Mouse (Mus musculus): ENCODE data around the gene Smim4. TPM values are rescaled to one million over a fixed set of nuclear protein-coding genes. Genes with fewer than 3 reads are reported as not detected.

The Smim4 gene
- polyA plus RNA-seq, 1 experiment: 90.6 TPM

DNA sequence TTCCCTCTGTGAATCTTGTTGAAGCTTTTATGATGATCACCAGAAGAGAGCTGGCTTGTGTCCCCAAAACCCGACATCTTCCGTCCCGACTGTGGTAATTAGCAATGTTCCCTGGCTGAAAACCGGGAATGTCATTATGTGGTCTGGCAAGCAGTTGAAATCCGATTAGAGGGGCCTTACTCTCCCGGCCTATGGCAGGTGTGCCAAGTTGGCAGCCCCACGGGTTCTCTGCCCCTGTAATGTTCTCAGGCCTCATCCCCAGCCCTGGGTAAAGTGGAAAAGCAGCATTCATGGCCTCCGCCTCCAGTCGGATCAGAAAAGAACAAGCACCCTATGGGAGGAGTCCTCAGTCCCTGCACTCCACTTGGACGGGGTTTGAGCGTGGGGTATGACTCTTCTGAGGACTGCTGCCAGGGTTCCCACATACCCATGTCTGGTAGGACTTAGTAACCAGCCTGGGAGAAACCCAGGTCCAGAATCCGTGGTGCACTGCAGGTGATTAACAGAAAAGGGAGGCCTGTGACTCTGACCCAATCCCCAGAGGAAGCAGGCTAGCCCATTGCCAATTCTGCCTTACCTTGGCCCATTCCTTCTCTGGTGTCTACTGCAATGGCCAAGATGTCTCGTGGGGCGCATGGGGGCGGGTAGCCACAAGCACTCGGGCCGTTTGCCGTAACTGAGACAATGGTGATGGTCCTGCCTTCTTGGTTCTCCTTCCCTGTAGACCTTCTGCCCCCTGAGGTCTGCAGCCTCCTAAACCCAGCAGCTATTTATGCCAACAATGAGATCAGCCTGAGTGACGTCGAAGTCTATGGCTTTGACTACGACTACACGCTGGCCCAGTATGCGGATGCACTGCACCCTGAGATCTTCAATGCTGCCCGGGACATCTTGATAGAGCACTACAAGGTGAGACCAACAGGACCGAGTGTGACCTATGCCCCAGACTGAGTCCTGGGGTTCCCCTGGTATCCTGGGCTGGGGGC is 5.6 kb upstream of the Smim4 start:
- no peak overlapping the region for H3K27ac ChIP-seq (ENCODE audit: insufficient read depth, low read depth, low read length)
- peaks cover 14% of the 10 kb centered on the region for H3K4me1 ChIP-seq (ENCODE audit: control insufficient read depth, insufficient read depth, low read length)
- no peak overlapping the region for H3K4me3 ChIP-seq (ENCODE audit: insufficient read depth, low read length)
- no peak for TF ChIP-seq CTCF (IDR thresholded peaks at IDR 0.05; ENCODE audit: low read depth, low read length)
- no peak for TF ChIP-seq POLR2A (IDR thresholded peaks at IDR 0.05; ENCODE audit: borderline replicate concordance, low read depth, low read length)

DNA sequence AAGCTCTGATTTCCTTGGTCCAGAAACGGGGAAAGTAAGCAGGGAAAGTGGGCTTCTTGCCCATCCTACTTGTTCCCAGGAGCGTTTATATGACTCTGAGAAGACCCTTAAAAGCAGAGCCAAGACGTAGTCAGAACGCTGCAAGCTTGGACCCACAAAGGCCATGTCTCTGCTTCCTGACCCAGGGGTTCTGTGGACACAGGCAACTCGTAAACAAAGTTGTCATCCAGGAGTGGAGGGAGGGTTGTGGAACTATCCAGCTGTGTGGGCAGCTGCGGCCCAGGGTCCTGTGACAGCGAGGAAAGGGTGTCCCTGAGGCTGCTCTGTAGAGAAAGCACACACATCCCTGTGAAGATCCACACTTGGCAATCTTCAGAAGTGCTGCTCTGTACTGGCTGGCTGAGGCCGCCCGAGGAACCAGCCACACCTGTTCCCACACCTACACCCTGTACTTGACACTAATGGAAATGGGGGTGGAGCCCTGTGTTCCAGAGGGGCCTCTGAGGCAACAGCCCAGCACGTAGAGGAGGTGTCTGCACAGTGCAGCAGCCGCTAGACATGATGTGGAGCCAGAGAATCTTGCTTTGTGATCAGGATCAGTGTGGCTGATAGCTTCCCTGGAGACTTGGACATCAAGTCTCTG is 4.4 kb upstream of the Smim4 start:
- H3K27ac ChIP-seq (ENCODE audit: insufficient read depth, low read depth, low read length): no peak overlapping the region

DNA sequence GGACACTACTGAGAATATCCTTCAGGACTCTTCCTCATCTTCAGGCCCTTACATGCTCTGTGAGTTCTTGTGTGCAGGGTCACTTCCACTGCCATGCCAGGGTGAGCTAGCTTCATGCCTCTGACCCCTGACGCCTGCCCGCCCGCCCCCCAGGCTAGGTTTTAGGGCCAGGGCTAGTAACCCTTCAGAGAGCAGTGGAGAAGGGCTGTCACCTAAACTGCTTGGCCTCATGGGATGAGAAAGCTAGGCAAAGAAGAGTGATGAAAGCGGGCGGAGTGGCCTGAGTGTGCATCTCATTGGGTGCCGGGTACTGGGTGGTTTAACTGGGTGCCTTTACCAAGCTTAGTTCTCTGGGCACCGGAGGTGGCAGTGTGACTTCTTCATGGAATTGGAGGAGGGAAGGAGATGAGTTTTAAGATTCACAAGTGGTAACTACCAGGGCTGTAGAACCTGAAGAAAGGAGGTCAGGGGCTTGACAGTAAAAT is 3.8 kb upstream of the Smim4 start:
- Histone ChIP-seq H3K27ac (ENCODE audit: insufficient read depth, low read depth, low read length) (no peak overlapping the region), H3K4me3 (ENCODE audit: insufficient read depth, low read length) (peak overlapping the region; percentile 94), H3K4me1 (ENCODE audit: control insufficient read depth, insufficient read depth, low read length) (peaks cover 14% of the 10 kb centered on the region)
- no peak for TF ChIP-seq CTCF (IDR thresholded peaks at IDR 0.05; ENCODE audit: low read depth, low read length)
- no peak for TF ChIP-seq POLR2A (IDR thresholded peaks at IDR 0.05; ENCODE audit: borderline replicate concordance, low read depth, low read length)

More for the DNA sequence above, 4.4 kb upstream of the Smim4 start:
- H3K4me1 ChIP-seq (ENCODE audit: control insufficient read depth, insufficient read depth, low read length): peaks cover 14% of the 10 kb centered on the region
- no peak overlapping the region for H3K4me3 ChIP-seq (ENCODE audit: insufficient read depth, low read length)
- TF ChIP-seq POLR2A (IDR thresholded peaks at IDR 0.05; ENCODE audit: borderline replicate concordance, low read depth, low read length) (no peak), CTCF (IDR thresholded peaks at IDR 0.05; ENCODE audit: low read depth, low read length) (no peak)

DNA sequence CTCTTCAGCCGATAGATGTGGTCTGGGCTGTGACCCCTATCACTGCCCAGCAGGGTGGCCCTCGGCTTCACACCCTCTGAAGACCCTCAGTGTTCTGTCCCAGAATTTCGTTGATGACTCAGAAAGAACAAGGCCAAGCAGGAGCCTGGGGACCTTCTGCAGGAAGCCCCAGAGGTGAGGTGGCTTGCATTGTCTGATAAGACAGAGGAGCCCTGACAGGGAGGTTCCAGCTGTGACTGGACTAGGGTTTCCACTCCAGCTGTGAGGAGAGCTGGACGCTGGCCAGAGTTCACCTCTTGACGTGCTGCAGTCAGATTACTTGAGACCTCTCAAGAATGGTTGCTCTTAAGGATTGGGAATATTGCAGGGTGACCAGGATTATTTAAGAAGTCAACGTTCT is 3.3 kb upstream of the Smim4 start:
- peak overlapping the region; percentile 94 for H3K4me3 ChIP-seq (ENCODE audit: insufficient read depth, low read length)
- peaks cover 18% of the 10 kb centered on the region for H3K4me1 ChIP-seq (ENCODE audit: control insufficient read depth, insufficient read depth, low read length)
- TF ChIP-seq POLR2A (IDR thresholded peaks at IDR 0.05; ENCODE audit: borderline replicate concordance, low read depth, low read length): no peak
- TF ChIP-seq CTCF (IDR thresholded peaks at IDR 0.05; ENCODE audit: low read depth, low read length): no peak
- no peak overlapping the region for H3K27ac ChIP-seq (ENCODE audit: insufficient read depth, low read depth, low read length)

DNA sequence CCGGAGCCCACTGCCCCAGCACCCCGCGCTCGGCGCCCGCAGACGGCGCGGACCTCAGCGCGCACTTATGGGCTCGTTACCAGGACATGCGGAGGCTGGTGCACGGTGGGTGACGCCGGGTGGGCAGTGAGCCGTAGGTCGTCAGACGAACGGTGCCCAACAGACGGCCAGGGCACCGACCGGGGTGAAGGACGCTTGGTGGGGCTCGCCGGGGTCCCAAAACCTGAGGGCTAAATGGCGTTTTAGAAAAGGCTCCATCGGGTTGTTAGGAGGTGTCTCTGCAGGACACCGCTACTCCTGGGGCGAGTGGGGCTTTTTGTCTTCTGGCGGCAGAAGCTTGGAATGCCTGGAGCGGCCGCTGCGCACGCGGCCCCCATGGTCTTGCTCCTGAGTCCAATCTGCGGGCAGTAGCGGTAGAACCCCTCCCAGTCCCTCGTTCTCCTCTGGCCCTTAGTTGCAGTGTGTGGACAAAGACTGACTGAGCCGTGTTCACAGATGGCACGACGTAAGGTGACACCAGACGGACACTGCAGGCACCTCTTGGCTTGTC is 2.6 kb upstream of the Smim4 start:
- no peak for TF ChIP-seq POLR2A (IDR thresholded peaks at IDR 0.05; ENCODE audit: borderline replicate concordance, low read depth, low read length)
- Histone ChIP-seq H3K4me3 (ENCODE audit: insufficient read depth, low read length) (peak overlapping the region; percentile 94), H3K4me1 (ENCODE audit: control insufficient read depth, insufficient read depth, low read length) (peaks cover 22% of the 10 kb centered on the region), H3K27ac (ENCODE audit: insufficient read depth, low read depth, low read length) (no peak overlapping the region)

DNA sequence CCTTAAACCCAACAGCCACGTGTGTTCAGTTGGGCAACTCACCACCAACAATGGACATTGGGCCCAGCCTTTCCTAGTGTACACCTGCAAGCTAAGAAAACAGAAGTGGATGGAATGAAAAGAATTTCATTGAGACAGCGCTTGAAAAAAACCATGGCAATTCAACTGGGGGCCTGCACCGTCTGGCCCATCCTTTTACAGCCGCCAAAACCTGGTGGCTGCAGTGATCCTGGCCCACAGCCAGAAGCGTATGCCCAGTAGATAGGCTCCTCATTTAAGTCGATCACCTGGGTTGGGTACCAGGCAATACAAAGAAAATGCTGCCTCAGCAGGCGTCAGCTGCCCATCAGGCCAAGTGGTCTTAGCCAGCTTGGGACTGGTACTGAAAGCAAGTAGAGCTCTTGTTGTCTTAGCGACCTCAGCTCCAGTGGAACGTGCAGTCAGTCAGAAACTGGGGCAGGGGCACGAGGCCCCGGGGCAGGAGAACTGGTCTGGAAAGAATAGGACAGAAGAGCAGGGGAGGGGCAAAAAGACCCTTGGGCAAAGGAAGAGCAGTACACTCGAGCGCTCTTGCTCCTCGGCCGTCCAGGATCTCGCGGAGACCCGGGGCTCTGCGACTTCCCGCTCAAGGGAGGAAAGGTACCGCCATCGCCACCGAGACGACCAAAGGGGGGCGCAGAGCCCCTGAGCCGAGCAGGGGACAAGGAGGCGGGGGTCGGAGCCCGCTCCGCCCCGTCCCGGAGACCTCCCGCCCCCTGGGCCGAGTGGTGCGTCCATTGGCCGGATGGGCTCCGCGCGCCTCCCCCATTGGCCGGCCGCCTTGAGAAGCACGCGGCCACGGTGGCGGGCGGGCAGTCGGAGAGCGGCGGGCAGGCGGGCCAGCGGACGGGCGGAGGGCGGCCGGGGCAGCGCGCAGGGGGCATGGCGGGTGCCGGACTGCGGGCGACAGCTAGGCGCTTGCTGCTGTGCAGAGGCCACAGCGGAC is 1.8 kb upstream of the Smim4 start, which contains the start of gene Nt5dc2:
Nt5dc2 (plus strand) TSS at position 818 of the 985 bp plus-strand sequence.
- Histone ChIP-seq H3K27ac (ENCODE audit: insufficient read depth, low read depth, low read length) (no peak within 1 kb of the TSS), H3K4me1 (ENCODE audit: control insufficient read depth, insufficient read depth, low read length) (peaks cover 29% of the 10 kb centered on the region), H3K4me3 (ENCODE audit: insufficient read depth, low read length) (peak within 1 kb of the TSS; percentile 94)
- TF ChIP-seq CTCF (IDR thresholded peaks at IDR 0.05; ENCODE audit: low read depth, low read length) (no peak), POLR2A (IDR thresholded peaks at IDR 0.05; ENCODE audit: borderline replicate concordance, low read depth, low read length) (no peak)

DNA sequence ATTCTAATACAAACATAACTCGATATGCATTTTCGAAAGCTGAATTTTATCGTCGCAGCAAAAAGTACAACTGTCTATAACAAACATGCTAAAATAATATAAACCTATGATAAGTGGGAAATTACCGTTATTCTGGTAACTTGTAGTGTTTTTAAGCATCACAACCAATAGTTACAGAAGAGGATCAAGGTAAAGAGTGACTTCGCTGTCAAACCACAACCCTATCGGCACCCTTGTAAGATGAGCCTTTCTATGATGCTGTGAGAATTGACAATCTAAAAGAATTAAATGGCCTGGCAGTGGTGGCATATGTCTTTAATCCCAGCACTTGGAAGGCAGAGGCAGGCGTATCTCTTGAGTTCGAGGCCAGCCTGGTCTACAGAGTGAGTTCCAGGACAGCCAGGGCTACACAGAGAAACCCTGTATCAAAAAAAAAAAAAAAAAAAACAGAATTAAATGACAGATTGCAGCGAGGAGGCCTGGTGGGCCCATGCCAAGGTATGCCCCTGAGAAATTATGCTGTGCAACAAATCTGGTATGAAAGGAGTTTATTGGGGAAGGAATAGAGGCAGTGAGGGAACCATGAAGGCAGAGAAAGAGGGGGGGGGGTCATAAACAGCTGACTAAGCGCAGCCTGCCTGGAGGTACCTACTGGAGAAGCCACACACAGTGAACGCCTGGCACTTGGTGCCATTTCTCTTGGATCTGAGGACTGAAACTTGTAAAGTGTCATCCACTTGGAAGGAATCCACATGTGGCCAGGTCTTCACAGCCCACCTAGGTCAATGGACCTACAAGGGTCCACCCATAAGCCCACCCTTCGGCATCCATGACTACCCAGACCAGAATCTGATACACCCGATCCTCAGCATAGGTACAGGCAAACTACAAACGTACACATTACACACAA is 825 bp upstream of the Smim4 start:
- Histone ChIP-seq H3K27ac (ENCODE audit: insufficient read depth, low read depth, low read length) (no peak overlapping the region), H3K4me1 (ENCODE audit: control insufficient read depth, insufficient read depth, low read length) (peaks cover 36% of the 10 kb centered on the region), H3K4me3 (ENCODE audit: insufficient read depth, low read length) (peak overlapping the region; percentile 57)
- no peak for TF ChIP-seq POLR2A (IDR thresholded peaks at IDR 0.05; ENCODE audit: borderline replicate concordance, low read depth, low read length)
- TF ChIP-seq CTCF (IDR thresholded peaks at IDR 0.05; ENCODE audit: low read depth, low read length): no peak

DNA sequence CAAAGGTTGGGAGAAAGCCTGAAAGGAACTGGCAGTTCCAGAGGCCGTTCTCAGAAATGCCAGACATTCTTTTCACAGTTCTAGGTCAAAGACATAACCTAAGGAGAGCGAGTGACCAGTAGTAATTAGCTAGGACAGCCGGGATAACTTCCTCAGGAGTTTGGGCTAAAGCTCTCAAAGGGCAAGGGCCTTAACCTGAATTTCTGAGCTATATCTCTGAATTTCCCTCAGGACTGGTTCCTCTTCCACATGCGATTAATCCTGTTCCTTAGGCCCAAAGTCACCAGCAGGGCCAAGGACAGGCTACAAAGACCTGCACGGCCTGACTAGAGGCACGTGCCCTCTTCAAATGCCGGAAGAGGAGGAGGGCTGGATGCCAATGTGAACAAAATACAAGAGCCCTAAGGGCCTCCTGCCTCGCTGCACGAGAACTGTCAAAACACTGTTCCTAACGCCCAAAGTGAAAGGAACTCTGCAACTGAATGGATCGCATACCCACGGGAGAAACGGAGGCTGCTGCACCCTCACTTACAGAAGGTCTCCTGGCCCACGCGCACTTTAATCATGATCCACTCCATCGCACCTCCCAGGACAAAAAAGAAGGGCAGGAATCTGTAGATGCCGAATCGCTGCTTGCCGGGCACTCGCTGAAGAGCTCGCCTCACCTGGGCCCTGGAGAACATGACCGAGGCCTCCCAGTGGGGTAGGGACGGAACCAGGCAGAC is 493 bp downstream of the Smim4 start:
- peak overlapping the region; percentile 80 for H3K27ac ChIP-seq (ENCODE audit: insufficient read depth, low read depth, low read length)
- H3K4me1 ChIP-seq (ENCODE audit: control insufficient read depth, insufficient read depth, low read length): peaks cover 35% of the 10 kb centered on the region
- TF ChIP-seq CTCF (IDR thresholded peaks at IDR 0.05; ENCODE audit: low read depth, low read length) (peak; percentile 46; the same call in 1 of the 2 replicates), POLR2A (IDR thresholded peaks at IDR 0.05; ENCODE audit: borderline replicate concordance, low read depth, low read length) (no peak)
- H3K4me3 ChIP-seq (ENCODE audit: insufficient read depth, low read length): peak overlapping the region; percentile 76
